Mouse (Mus musculus) heart, embryonic 16.5 days (tissue): ENCODE measurements around the gene Gucy2d. TPM values are rescaled to one million over a fixed set of nuclear protein-coding genes. Genes with fewer than 3 reads are reported as not detected.

ENCODE experiments used
- ATAC-seq: fragments of 200-750 bp; cut with Nextera tagmentation; replicated peaks from 2 replicates; pipeline ENCODE4 v1.8.0; 2017; ENCODE audit warnings: moderate number of reproducible peaks; ENCODE audit not compliant: insufficient read depth, low FRiP score; ENCODE audit errors: extremely low read depth
- H3K27ac ChIP-seq: fragments of 300-500 bp; sonication (generic); 2 replicates; pipeline ENCODE4 v1.5.1; 2014; ENCODE audit warnings: mild to moderate bottlenecking, low read length, control low read depth, moderate library complexity
- H3K27me3 ChIP-seq: fragments of 300-500 bp; sonication (generic); 2 replicates; pipeline ENCODE4 v1.6.1; 2014; ENCODE audit warnings: low read length, mixed read lengths; ENCODE audit not compliant: control insufficient read depth, insufficient read depth
- H3K36me3 ChIP-seq: fragments of 300-500 bp; sonication (generic); 2 replicates; pipeline ENCODE4 v1.6.1; 2014; ENCODE audit not compliant: control insufficient read depth, insufficient read depth
- H3K4me1 ChIP-seq: fragments of 300-500 bp; sonication (generic); 2 replicates; pipeline ENCODE4 v1.6.1; 2014; ENCODE audit warnings: low read length, mixed read lengths; ENCODE audit not compliant: control insufficient read depth, insufficient read depth
- H3K4me2 ChIP-seq: fragments of 300-500 bp; sonication (generic); 2 replicates; pipeline ENCODE4 v1.6.1; 2014; ENCODE audit warnings: low read depth, mild to moderate bottlenecking, control low read depth, low read length
- H3K4me3 ChIP-seq: fragments of 300-500 bp; sonication (generic); 2 replicates; pipeline ENCODE4 v1.5.1; 2014; ENCODE audit warnings: mild to moderate bottlenecking, control low read depth, low read length
- H3K9ac ChIP-seq: fragments of 300-500 bp; sonication (generic); 2 replicates; pipeline ENCODE4 v1.6.1; 2014; ENCODE audit warnings: low read length, control low read depth
- H3K9me3 ChIP-seq: fragments of 300-500 bp; sonication (generic); replicated peaks from 2 replicates; pipeline ENCODE4 v1.6.1; 2016; ENCODE audit warnings: low read length; ENCODE audit not compliant: control insufficient read depth
- WGBS: fragments of 180-500 bp; shearing (Covaris S2); extraction: QIAGEN DNeasy Blood & Tissue Kit; methylation state at CpG from one replicate; pipeline ENCODE4 v1.1.7; 2014; 5-methylcytosine and 5-hydroxymethylcytosine counted together
- polyA plus RNA-seq: library from polyadenylated mRNA; unstranded; fragments of >200 nt; fragmentation: Nextera tagmentation; extraction: Ambion mirVana; gene quantifications from 2 replicates; pipeline ENCODE4 v1.2.1, GENCODE M21; 2015

Gucy2d gene
- polyA plus RNA-seq, 1 experiment from 2014 or later: not detected

- H3K4me3 ChIP-seq: no peak overlapping the region
- no peaks in the 10 kb centered on the region for H3K27me3 ChIP-seq
- H3K4me1 ChIP-seq: no peaks in the 10 kb centered on the region
- 49% methylated on average over 3 of the region's 3 CpGs for WGBS
- ATAC-seq: peak; percentile 86
- H3K9me3 ChIP-seq: 0 out of 2 replicates have a peak, but pooled peaks cover 2% of the 10 kb centered on the region
- H3K27ac ChIP-seq: no peak overlapping the region
- no peaks in the 10 kb centered on the region for H3K36me3 ChIP-seq
- no peak overlapping the region for H3K9ac ChIP-seq
- H3K4me2 ChIP-seq: no peak overlapping the region
These were observed 73.0 kb downstream of the Gucy2d start for GRCm38 (mm10) chr7:98513251-98513650.

GRCm38 (mm10) chr7:98522576-98522975 lies 82.4 kb downstream of the Gucy2d start:
- no peaks in the 10 kb centered on the region for H3K9me3 ChIP-seq
- H3K4me1 ChIP-seq: peaks cover 29% of the 10 kb centered on the region
- no peaks in the 10 kb centered on the region for H3K36me3 ChIP-seq
- WGBS: 59% methylated on average over 5 of the region's 5 CpGs
- no peaks in the 10 kb centered on the region for H3K27me3 ChIP-seq
- H3K9ac ChIP-seq: no peak overlapping the region
- H3K27ac ChIP-seq: peak overlapping the region; percentile 28
- ATAC-seq: 0 out of 2 replicates have a peak, but pooled peaks have one; percentile 5
- no peak overlapping the region for H3K4me2 ChIP-seq
- no peak overlapping the region for H3K4me3 ChIP-seq

GRCm38 (mm10) chr7:98523070-98523812 lies 83.0 kb downstream of the Gucy2d start:
- Histone ChIP-seq H3K4me1 (peaks cover 29% of the 10 kb centered on the region), H3K9ac (no peak overlapping the region)
- peak; percentile 47; the same call in 1 of the 2 replicates for ATAC-seq

GRCm38 (mm10) chr7:98523813-98524361 lies 83.7 kb downstream of the Gucy2d start:
- peaks cover 29% of the 10 kb centered on the region for H3K4me1 ChIP-seq
- H3K9me3 ChIP-seq: no peaks in the 10 kb centered on the region
- peak overlapping the region; percentile 28 for H3K27ac ChIP-seq
- WGBS: 7% methylated on average over 7 of the region's 7 CpGs
- ATAC-seq: peak; percentile 56; the same call in 1 of the 2 replicates
- H3K36me3 ChIP-seq: no peaks in the 10 kb centered on the region
- no peak overlapping the region for H3K4me3 ChIP-seq
- H3K9ac ChIP-seq: no peak overlapping the region
- H3K27me3 ChIP-seq: no peaks in the 10 kb centered on the region
- no peak overlapping the region for H3K4me2 ChIP-seq

More at GRCm38 (mm10) chr7:98523070-98523812, 83.0 kb downstream of the Gucy2d start:
- Histone ChIP-seq H3K27me3 (no peaks in the 10 kb centered on the region), H3K9me3 (no peaks in the 10 kb centered on the region), H3K36me3 (no peaks in the 10 kb centered on the region), H3K4me2 (no peak overlapping the region), H3K27ac (peak overlapping the region; percentile 28), H3K4me3 (no peak overlapping the region)
- WGBS: 60% methylated on average over 8 of the region's 8 CpGs

- peak overlapping the region; percentile 17; the same call in 1 of the 2 replicates for H3K27ac ChIP-seq
- H3K4me3 ChIP-seq: no peak overlapping the region
- H3K9ac ChIP-seq: 0 out of 2 replicates have a peak overlapping the region, but pooled peaks have one; percentile 1
- H3K9me3 ChIP-seq: no peaks in the 10 kb centered on the region
- no peak for ATAC-seq
- no peaks in the 10 kb centered on the region for H3K36me3 ChIP-seq
- 43% methylated on average over 6 of the region's 6 CpGs for WGBS
- H3K4me2 ChIP-seq: no peak overlapping the region
- peaks cover 29% of the 10 kb centered on the region for H3K4me1 ChIP-seq
- no peaks in the 10 kb centered on the region for H3K27me3 ChIP-seq
These were observed 84.2 kb downstream of the Gucy2d start for GRCm38 (mm10) chr7:98524401-98524800.

GRCm38 (mm10) chr7:98524869-98525699 lies 84.9 kb downstream of the Gucy2d start:
- H3K9me3 ChIP-seq: no peaks in the 10 kb centered on the region
- H3K36me3 ChIP-seq: no peaks in the 10 kb centered on the region
- 0 out of 2 replicates have a peak overlapping the region, but pooled peaks have one; percentile 17 for H3K27ac ChIP-seq
- H3K27me3 ChIP-seq: no peaks in the 10 kb centered on the region
- no peak for ATAC-seq
- WGBS: 68% methylated on average over 6 of the region's 6 CpGs
- H3K4me2 ChIP-seq: no peak overlapping the region
- H3K4me1 ChIP-seq: peaks cover 29% of the 10 kb centered on the region
- H3K4me3 ChIP-seq: no peak overlapping the region
- H3K9ac ChIP-seq: no peak overlapping the region

Other genes starting within 250 kb of the Gucy2d start
- gene B3gnt6, start 240.9 kb upstream of the Gucy2d start, polyA plus RNA-seq: 0.17 and 0.24 TPM in 2 replicates
- 17.5 and 19.9 TPM in 2 replicates for gene Acer3, start 119.2 kb upstream of the Gucy2d start, polyA plus RNA-seq
- 3.2 and 3.8 TPM in 2 replicates for gene Tsku, start 79.1 kb upstream of the Gucy2d start, polyA plus RNA-seq
- 7.7 and 8.3 TPM in 2 replicates for gene Lrrc32, start 48.9 kb downstream of the Gucy2d start, polyA plus RNA-seq
- gene Emsy, start 216.4 kb downstream of the Gucy2d start, polyA plus RNA-seq: 20.5 and 22.3 TPM in 2 replicates